Mouse (Mus musculus): ENCODE results near the gene Gm2026.
"Not testable (repeated sequence)": the region's sequence is repeated elsewhere in the genome, so short reads cannot be mapped to it uniquely, and the experiment has no call there.

Gene Gm2026

DNA sequence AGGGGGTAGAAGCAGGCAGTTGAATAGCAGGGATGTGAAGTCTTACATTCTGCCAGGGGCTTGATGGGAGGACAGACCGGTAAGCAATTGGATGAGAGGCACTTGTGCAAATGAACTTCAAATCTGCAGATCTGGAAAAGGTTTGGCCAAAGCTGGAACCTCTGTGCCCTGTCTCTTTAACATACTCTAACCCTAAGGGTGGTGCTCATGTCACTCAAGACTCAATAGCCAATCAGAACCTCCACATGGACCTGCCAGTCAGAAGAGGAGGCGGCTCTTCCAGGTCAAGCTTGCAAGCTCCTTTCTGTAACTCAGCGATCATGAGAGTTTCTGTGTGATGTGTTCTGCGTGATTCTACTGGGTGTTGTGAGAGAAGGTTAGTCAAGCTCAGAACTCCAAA is at the start of gene Gm2026:
TSS of gene Gm2026 (plus strand) at position 301 of the 400 bp plus-strand sequence.
- not testable (repeated sequence) for DNase-seq

- DNase-seq, result not testable (repeated sequence)
These were observed 34.1 kb upstream of the Gm2026 start, which contains the start of gene Zfp966 for GRCm38 (mm10) chr2:175931000-175931399. Gene Zfp966, minus strand, starts transcription at chr2:175931100.

Data from thymus, postnatal 14 days (tissue).